Mouse (Mus musculus): ENCODE results near the gene Cacna1h. TPM values are rescaled to one million over a fixed set of nuclear protein-coding genes. Genes with fewer than 3 reads are reported as not detected.

Cacna1h gene
- polyA plus RNA-seq, 1 experiment from 2014 or later = 0.15 TPM

DNA sequence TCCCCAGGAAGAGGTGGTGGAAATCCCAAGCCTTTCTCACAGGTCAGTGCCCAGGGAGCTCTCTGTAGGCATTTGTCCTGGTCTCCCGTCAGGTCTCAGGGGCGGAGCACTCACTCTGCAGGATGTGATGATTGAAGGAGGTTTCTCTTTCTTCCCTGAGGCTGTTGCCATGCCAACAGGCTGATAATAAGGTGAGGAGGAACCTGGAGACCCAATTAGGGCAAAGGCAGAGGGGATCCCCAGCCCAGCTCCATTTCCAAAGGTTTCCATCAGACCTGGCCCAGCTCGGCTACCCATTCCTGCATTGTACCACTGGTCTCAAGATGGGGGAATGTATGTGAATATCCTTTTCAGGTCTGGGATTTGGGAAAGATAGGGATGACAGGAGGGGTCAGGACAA lies 29.4 kb downstream of the Cacna1h start:
- ATAC-seq = no peak
- no peak overlapping the region for H3K9ac ChIP-seq (replicated peaks)
- no peak overlapping the region for H3K27ac ChIP-seq (ENCODE audit: low read depth)
- TF ChIP-seq EP300 (IDR thresholded peaks at IDR 0.05; ENCODE audit: low read depth) (no peak), CTCF (IDR thresholded peaks at IDR 0.05; ENCODE audit: low read depth) (no peak)
- peaks cover 2% of the 10 kb centered on the region; the same call in 1 of the 2 replicates for H3K4me1 ChIP-seq (ENCODE audit: insufficient read depth)
- H3K9me3 ChIP-seq (ENCODE audit: low read length) = no peaks in the 10 kb centered on the region
- no peak overlapping the region for H3K4me3 ChIP-seq (ENCODE audit: low read depth, low read length)
- no peak for DNase-seq
- no peak overlapping the region for H3K4me2 ChIP-seq (ENCODE audit: low read depth, low read length)
- 41% methylated on average over 3 of the region's 3 CpGs for WGBS (ENCODE audit: insufficient replicate concordance)
- H3K36me3 ChIP-seq (replicated peaks; ENCODE audit: insufficient read depth, low read length) = no peaks in the 10 kb centered on the region
- H3K27me3 ChIP-seq (ENCODE audit: insufficient read depth, low read length) = no peaks in the 10 kb centered on the region

DNA sequence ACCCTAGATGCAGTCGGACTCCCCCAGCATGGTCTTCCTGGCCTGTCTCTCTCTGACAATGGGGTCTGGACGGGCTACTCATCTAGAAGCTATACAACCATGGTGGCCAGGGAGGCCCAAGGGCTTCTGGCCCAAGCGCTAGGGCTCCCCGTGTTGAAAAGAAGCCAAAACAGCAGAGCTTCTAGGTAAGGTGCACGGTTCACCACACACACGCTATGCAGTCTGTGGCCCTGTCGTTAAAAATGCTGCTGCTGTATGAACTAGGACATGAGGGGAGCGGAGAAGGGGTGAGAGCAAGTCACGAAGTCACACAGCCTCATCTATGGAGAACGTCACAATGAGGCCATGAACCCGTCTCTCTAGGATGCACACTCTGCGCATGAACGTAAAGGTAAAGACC lies 31.4 kb downstream of the Cacna1h start:
- Histone ChIP-seq H3K27ac (ENCODE audit: low read depth) (no peak overlapping the region), H3K27me3 (ENCODE audit: insufficient read depth, low read length) (no peaks in the 10 kb centered on the region), H3K4me1 (ENCODE audit: insufficient read depth) (peaks cover 2% of the 10 kb centered on the region; the same call in 1 of the 2 replicates), H3K9me3 (ENCODE audit: low read length) (no peaks in the 10 kb centered on the region), H3K36me3 (replicated peaks; ENCODE audit: insufficient read depth, low read length) (no peaks in the 10 kb centered on the region), H3K4me3 (ENCODE audit: low read depth, low read length) (no peak overlapping the region), H3K4me2 (ENCODE audit: low read depth, low read length) (no peak overlapping the region), H3K9ac (replicated peaks) (no peak overlapping the region)
- ATAC-seq (no peak), DNase-seq (no peak)
- WGBS (ENCODE audit: insufficient replicate concordance) = 76% methylated on average over 13 of the region's 13 CpGs
- TF ChIP-seq CTCF (IDR thresholded peaks at IDR 0.05; ENCODE audit: low read depth) (no peak), EP300 (IDR thresholded peaks at IDR 0.05; ENCODE audit: low read depth) (no peak)

DNA sequence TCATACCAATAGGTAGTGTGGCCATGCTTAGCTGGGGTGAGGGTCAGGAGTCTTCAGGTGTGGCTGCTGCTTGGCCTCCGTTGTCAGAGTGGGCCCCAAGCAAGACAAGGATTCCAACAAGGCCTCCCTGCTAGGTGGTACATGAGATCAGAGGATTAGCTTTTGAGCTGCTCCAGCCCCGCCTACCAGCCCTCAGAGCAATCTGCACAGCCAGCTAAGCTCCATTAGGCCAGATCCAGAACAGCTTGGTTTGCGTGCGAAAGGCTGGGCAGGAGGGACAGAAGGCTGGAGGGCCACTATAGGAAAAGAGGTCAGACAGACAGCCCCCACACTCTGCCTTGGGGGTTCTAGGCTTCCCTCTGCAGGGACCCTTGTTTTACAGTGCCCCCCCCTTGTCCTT lies 32.1 kb downstream of the Cacna1h start:
- ATAC-seq (no peak), DNase-seq (no peak)
- H3K36me3 ChIP-seq (replicated peaks; ENCODE audit: insufficient read depth, low read length) = no peaks in the 10 kb centered on the region
- H3K4me1 ChIP-seq (ENCODE audit: insufficient read depth) = peaks cover 2% of the 10 kb centered on the region; the same call in 1 of the 2 replicates
- WGBS (ENCODE audit: insufficient replicate concordance) = 45% methylated on average over 4 of the region's 4 CpGs
- TF ChIP-seq EP300 (IDR thresholded peaks at IDR 0.05; ENCODE audit: low read depth) = no peak
- H3K27me3 ChIP-seq (ENCODE audit: insufficient read depth, low read length) = no peaks in the 10 kb centered on the region
- no peaks in the 10 kb centered on the region for H3K9me3 ChIP-seq (ENCODE audit: low read length)
- no peak overlapping the region for H3K4me2 ChIP-seq (ENCODE audit: low read depth, low read length)
- no peak overlapping the region for H3K27ac ChIP-seq (ENCODE audit: low read depth)
- H3K4me3 ChIP-seq (ENCODE audit: low read depth, low read length) = no peak overlapping the region
- no peak overlapping the region for H3K9ac ChIP-seq (replicated peaks)

DNA sequence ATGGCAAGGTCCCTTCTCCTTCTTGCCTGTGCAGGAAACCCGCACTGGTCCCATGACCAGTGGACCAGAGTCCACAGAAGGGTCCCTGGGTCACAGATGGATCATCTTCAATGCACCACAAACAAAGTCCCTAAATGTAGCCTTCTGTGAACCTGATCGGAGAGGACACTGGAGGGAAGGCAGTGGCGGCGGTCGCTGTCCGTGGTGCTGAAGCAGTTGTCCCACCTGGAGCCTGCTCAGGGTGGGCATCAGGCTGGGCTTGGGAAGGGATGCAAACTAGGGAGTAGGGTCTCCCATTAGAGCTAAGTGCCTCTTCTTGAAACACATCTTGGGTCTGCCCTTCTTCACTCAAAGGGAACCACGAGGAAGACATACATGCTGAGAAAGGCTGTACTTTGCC lies 33.1 kb downstream of the Cacna1h start:
- DNase-seq (peak; percentile 58), ATAC-seq (no peak)
- Histone ChIP-seq H3K9me3 (ENCODE audit: low read length) (no peaks in the 10 kb centered on the region), H3K36me3 (replicated peaks; ENCODE audit: insufficient read depth, low read length) (no peaks in the 10 kb centered on the region), H3K27ac (ENCODE audit: low read depth) (no peak overlapping the region), H3K9ac (replicated peaks) (no peak overlapping the region), H3K4me3 (ENCODE audit: low read depth, low read length) (no peak overlapping the region), H3K4me1 (ENCODE audit: insufficient read depth) (peaks cover 2% of the 10 kb centered on the region; the same call in 1 of the 2 replicates), H3K27me3 (ENCODE audit: insufficient read depth, low read length) (no peaks in the 10 kb centered on the region), H3K4me2 (ENCODE audit: low read depth, low read length) (no peak overlapping the region)
- 6% methylated on average over 7 of the region's 7 CpGs for WGBS (ENCODE audit: insufficient replicate concordance)
- no peak for TF ChIP-seq CTCF (IDR thresholded peaks at IDR 0.05; ENCODE audit: low read depth)
- no peak for TF ChIP-seq EP300 (IDR thresholded peaks at IDR 0.05; ENCODE audit: low read depth)

DNA sequence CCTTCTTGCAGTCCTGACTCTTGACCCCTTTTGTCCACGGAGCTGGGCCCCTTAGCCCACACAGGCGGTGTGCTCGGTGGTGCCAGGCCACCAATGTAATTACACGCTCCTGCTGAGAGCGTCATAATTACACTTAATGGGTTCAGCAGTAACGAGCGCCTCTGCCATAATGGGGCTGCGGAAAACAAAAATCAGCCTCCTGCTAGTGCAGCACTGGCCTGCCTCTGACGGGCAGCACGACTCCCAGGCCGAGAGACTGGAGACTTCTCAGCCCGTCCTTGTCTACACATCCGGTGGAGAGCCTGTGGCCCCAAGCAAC lies 35.1 kb downstream of the Cacna1h start:
- no peak overlapping the region for H3K4me3 ChIP-seq (ENCODE audit: low read depth, low read length)
- ATAC-seq = no peak
- 74% methylated on average over 13 of the region's 13 CpGs for WGBS (ENCODE audit: insufficient replicate concordance)

DNA sequence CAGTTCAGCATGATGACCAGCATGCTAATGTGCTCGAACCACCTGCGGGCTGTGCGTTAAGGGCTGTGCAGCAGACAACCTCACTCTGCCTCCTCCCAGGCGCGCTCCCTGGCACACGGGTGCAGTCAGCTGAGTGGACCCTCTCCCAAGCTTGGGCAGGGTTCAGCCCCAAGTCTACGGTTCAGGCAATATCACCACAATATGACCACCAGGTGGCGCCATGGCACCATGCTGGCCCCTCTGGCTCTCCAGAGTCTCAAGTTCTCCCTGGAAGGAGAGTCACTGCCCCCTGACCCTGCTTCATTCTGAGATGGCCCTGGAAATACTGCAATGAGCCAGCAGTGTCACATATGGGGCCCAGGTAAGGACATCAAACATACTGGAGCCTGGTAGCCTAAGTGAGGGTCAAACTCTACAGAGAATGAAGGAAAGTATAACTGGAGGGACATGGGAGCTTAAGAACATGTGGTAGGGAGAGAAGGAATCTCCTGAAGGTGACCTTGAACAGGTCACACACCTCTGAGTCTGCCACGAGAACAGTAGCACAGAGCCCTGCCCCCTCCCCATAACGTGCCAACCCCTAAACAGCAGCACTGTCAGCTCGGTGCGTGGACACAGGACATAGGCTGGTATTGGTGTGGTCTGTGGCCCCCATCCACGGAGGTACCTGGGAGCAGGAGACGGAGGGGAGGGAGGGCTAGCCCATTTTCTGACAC lies 35.6 kb downstream of the Cacna1h start:
- H3K27ac ChIP-seq (ENCODE audit: low read depth) = no peak overlapping the region
- peak; percentile 47; the same call in 1 of the 2 replicates for ATAC-seq
- WGBS (ENCODE audit: insufficient replicate concordance) = 34% methylated on average over 14 of the region's 14 CpGs
- TF ChIP-seq CTCF (IDR thresholded peaks at IDR 0.05; ENCODE audit: low read depth) = peak; percentile 97
- no peak for TF ChIP-seq EP300 (IDR thresholded peaks at IDR 0.05; ENCODE audit: low read depth)
- DNase-seq = peak; percentile 84
- H3K4me2 ChIP-seq (ENCODE audit: low read depth, low read length) = no peak overlapping the region
- no peak overlapping the region for H3K9ac ChIP-seq (replicated peaks)
- no peaks in the 10 kb centered on the region for H3K27me3 ChIP-seq (ENCODE audit: insufficient read depth, low read length)
- H3K4me3 ChIP-seq (ENCODE audit: low read depth, low read length) = no peak overlapping the region
- no peaks in the 10 kb centered on the region for H3K4me1 ChIP-seq (ENCODE audit: insufficient read depth)
- H3K36me3 ChIP-seq (replicated peaks; ENCODE audit: insufficient read depth, low read length) = no peaks in the 10 kb centered on the region
- no peaks in the 10 kb centered on the region for H3K9me3 ChIP-seq (ENCODE audit: low read length)

More for the DNA sequence above, 35.1 kb downstream of the Cacna1h start:
- no peaks in the 10 kb centered on the region for H3K9me3 ChIP-seq (ENCODE audit: low read length)
- H3K27ac ChIP-seq (ENCODE audit: low read depth) = no peak overlapping the region
- no peaks in the 10 kb centered on the region for H3K4me1 ChIP-seq (ENCODE audit: insufficient read depth)
- no peak overlapping the region for H3K9ac ChIP-seq (replicated peaks)
- DNase-seq = no peak
- TF ChIP-seq EP300 (IDR thresholded peaks at IDR 0.05; ENCODE audit: low read depth) = no peak
- no peak for TF ChIP-seq CTCF (IDR thresholded peaks at IDR 0.05; ENCODE audit: low read depth)
- no peaks in the 10 kb centered on the region for H3K36me3 ChIP-seq (replicated peaks; ENCODE audit: insufficient read depth, low read length)
- no peak overlapping the region for H3K4me2 ChIP-seq (ENCODE audit: low read depth, low read length)
- no peaks in the 10 kb centered on the region for H3K27me3 ChIP-seq (ENCODE audit: insufficient read depth, low read length)

Measured in liver, postnatal 0 days (tissue).